Mouse (Mus musculus): ENCODE results near the gene Nek7.

DNA sequence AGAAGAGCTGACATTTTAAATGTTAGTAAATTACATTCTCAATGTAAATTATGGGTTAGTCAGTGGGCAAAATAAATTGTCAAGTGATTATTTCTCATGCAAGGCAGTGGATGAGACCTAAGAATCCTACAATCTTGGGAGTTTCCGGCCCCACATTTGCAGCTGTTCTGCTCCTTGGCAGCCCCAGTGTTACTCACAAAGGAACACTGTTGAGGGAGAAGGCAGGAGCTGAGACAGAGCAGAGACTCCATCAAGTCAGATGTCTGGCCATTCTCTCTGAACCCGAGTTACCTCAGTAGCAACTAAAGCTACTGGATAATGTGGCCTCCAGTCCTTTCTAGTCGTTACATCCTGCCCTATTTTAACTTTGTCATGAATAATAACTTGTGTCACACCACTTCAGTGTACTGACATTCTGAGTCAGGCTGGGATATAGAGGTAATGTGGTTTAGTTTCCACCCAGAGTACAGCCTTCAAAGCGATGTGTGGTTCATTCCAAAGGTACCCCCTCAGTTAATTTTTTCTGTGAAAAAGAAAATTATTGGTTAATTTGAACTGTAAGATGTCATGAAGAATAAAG lies 23.7 kb downstream of the Nek7 start:
- TF ChIP-seq CTCF (IDR thresholded peaks at IDR 0.05; ENCODE audit: low read depth, low read length) (no peak), EP300 (IDR thresholded peaks at IDR 0.05; ENCODE audit: insufficient read depth, low read depth, low read length) (no peak)
